Mouse (Mus musculus): ENCODE results near the gene Prkch.
A peak's percentile ranks its signal among the peaks of the same experiment; 100 is the strongest.

The Prkch gene

DNA sequence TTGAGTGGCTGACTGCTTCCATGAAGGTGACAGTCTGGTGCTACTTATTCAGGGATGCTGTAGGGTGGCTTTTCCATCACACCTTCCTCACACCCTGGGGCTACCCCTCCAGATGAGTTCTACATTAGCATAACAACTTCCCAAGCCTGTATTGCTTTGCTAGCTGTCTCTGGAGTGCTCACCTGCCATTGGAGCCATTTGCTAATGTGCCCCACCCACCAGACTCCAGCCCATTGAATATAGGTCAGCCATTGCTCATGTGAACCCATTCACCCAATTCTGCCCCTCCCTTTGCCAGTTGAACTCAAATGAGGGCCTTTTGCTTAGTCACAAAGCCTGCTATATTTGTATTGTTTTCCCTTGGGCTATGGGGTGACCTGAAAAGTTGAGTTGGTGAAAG, 135.2 kb downstream of the Prkch start:
- DNase-seq, result no peak

DNA sequence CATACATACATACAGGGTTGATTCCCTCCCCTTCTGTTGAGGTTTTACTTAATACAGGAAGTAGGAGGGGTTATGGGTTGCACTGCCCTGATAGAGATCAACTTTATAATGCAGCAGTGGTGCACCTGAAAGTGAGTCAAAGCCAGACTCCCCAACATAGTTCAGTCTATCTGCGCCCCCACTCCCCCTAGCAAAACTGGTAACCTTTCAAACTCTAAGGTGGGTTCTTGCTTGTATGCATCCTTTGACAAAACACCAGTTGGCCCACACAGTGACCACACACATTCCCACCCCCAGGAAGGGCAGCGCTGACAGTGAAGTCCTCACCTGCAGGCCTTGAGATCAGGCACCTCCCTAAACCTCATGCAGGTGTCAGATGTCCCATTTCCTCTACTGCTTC, 135.9 kb downstream of the Prkch start:
- no peak for DNase-seq

DNA sequence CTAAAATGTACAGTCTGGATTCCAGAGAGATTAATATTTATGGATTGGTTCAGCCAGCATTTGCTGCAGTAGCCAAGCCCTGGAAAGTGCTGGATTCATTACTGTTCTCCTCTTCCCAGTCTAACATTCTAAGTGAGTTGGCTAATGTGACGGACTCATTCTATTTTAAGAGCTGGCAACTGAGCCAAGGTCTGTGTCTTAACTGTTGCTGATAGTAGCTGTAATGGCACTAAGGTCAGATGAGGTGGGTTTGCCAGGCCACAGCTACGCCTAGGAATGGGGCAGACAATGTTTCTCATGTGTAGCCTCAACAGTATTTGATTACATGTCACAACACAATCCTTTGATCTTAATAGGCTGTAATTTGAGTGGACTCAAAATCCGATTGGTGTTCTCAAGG, 137.5 kb downstream of the Prkch start:
- no peak for DNase-seq

DNA sequence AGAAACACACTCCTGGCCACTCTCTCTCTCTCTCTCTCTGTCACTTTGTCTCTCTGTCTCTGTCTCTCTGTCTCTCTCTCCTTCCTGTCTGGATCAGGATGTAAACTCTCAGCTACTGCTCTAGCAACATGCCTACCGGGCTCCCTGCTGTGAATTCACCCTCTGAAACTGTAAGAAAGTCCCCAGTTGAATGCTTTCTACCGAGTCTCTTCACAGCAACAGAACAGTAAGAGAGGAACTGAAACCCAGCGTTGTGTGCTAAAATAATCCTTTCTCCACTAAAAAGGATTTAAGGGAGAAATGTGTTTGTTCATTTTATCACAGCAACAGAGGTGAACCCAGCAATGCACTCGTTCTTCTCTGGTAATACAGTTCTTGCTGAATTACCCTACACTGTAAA, 138.5 kb downstream of the Prkch start:
- no peak for DNase-seq

DNA sequence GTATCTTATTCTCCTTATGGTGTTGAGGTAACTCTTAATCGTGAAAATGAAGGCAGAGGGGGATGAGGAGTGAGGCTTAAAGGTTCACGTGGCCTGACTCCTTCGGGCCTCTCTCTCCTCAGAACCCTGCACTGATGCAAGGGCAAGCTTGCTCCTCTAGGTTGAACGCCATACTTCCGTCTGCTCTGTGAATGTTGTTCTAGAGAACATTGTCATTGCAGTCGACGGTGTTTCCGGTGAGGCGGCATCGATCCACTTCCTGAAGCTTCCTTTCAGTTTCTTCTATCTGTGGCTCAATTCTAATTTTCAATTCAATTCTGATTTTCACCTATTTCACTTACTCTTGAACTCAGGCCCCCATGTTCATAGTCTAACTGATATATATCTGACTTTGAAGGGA, 139.3 kb downstream of the Prkch start:
- DNase-seq, result no peak

DNA sequence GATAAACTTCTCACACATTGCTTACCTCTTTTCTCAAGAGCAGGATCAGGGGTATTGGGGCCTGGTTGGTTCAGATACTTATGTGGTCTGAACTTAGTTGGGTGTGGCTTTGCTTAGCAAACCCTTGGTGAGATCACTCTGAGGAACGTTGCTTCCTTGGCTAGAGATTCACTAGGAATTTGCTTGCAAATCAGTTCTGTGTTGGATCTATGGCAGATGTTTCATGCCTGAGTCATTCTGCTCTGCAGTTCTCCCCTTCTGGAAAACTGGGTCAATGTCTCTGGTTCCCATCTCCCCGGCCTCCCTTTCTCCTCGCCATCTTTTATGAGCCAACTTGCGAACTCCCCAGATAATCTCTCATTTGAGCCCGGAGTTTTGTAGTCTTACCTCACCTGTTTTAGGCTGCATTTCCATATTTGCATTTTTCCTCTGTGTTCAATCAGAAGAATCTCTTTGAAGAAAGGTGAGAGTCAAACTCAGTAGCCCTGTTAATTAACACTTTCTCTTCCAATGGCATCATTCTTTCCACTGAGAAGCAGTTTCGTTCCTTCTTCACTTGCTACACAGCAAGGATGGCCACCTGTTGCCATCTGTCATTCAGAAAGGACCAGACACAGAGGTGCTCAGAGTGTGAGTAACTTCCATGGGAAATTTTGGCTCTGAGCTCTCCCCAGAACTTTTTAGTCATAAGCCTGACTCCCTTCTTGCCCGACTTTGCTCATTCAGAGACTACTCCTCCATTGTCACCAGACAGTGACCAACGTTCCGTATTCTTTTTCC, 141.4 kb downstream of the Prkch start:
- DNase-seq, result no peak

DNA sequence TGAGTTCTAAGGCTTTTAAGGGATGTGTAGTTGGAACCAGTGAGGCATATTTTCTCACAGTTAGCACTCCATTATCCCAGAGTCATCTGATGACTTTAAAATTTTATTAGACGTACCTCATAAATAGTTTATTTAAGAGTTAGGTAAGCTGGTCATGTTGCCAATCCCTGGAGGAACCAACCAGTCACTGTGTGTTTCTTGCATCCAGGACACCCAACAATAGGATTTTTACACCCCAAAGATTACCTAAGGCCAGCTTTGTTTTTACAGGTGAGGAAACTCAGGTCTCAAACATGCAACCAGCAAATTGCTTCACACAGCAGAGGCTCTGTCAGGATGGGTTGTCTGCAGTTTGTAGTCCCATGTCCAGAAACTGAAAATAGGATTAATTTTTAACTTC, 142.4 kb downstream of the Prkch start:
- no peak for DNase-seq

DNA sequence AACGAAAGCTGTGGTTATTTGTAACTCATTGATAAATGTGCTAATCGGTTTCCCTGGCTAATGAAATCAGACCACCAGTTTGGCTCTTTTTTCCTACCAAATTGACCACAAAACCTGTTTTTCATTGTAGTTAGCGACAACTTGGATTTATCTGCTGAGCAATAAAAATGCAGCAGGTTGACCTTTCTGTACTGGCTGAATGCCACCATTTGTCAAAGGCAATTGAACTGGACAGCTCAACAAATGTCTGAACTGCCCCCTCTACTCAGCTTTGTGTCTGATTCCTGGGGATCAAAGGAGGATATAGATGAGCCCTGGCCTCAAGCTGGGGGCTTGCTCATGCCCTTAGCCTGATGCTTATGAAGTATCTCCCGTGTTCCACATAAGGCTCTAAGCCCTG, 146.0 kb downstream of the Prkch start:
- DNase-seq, result peak; percentile 43 to 47

DNA sequence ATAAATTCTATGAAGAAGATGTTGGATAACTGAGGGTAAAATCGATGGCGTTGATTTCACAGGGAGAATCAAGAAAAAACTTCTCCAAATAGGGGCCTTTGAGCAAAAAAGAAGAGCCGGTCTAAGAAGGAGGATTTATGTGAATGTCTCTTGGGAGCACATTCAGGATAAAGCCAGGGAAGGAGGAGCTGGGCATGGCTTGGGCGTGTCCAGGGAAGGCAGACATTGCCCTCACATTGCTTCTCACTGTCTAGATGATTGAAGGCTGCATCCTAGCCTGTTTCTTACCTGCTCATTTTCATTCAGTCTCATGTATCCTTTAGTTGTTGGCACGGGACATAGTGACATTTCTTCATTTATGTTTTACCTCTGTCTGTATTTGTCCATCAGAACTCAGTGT, 146.5 kb downstream of the Prkch start:
- no peak for DNase-seq

DNA sequence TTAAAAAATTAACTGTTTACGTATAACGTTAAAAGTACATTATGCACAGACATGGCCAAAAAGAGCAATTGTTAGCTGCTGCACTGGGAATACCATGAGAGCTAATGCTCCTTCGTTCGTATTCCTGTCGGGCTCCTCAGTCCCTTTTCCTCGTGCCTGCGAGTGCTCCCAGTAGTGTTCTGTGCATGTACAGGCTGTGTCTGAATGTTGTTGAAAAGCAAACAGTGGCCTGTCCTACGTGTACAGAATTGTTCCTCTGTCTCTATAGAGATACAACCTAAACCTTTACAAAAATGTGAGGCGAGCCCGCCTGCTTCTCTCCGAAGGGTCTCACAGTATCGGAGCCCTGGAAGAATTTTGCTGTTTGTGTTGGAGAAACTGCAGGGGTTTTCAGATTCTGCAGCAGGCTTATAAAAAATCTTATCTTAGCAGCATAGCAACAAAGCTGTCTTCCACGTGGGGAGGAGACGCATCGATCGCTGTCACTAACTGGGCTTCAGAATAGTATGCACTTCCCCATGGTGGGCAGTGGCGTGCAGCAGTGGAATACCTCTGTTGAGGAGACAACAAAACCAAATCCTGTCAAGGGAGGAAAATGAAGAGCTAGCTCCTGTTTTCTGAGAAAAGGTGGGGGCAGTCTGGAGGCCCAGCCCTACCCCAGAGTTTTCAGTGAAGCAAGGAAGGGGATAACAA, 147.4 kb downstream of the Prkch start:
- DNase-seq, result no peak

DNA sequence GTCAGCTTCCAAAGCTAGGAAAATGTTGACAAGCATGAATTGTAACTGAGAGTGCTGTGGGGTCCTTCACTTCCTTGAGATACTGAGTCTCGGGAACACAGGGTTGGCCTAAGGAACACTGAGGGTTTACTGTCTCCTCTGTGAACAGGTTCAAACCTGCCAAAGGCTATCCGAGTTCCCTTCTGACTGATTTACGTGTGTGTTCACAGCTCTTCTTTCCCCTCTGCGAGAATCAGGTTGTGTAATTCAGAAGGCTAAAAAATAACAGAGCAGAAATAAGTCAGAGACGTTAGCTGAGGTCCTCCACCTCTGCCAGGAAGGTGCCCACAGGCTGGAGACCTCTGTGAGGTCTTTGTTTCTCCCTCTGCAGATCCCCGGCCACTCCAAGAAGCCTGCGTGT, 148.3 kb downstream of the Prkch start:
- no peak for DNase-seq

DNA sequence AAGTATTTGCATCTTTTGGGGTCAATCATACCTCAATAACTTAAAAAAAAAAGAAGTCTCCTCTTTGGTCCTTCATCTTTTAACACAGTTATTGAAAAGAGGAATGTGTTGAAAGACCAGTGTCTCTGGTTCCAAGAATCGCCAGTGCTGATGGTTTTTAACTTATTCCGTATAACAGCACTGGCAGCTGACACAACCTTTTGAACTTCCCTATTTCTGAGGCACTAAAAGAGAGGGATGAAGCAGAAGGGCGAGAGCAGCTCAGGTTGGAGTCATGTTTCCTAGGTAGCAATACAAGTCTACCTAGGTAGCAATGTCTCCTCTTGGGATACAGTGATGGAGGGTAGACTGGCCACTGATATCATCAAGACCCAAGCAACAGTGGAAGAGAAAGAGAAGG, 152.3 kb downstream of the Prkch start:
- no peak for DNase-seq

DNA sequence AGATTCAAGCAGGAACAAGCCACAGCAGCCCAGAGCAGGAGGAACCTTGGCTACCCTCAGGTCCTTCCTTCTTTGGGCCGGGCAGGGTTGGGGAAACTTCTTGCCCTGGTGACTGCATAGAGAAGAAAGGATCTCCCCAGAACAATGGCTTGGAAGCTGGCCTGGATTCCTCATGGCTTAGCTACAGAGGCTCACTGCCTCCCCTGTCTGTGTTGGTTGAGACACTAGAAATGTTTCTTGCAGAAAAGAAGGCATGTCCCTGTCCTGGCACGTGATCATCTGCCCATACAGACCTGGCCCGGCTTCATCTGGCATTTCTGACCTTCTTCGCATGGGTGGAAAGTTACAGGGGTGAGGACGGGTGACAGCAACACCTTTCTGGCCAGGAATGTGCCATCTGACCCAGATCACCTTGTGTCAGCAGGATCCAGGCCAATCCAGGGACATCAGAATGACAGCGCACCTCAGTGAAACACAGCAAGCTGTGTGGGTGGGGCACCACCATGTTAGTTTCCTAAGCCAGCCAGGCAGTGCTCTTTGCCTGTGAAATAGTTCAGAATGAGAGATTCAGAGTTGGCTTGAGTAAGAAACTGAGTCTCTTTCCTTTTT, 155.1 kb downstream of the Prkch start:
- peak in 1 of 2 experiments; percentile 9 for DNase-seq

DNA sequence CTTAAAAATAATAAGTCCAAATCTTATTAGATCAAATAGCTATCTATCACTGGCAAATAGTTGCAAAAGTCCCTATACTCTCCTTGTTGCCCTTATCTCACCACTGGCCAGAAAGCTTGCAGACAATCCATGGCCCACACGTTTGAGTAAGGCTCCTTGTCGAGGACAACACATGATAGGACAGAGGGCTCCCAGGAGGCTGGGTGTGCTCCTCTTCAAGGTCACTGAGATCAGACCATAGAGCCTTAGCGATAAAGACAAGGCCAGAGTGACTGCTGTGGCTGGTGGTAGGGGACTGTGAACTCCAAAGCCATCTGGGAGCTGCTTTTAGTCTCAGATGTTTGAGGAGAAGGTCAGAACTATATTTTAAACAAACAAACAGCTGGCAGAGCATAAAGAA, 158.0 kb downstream of the Prkch start:
- no peak for DNase-seq

DNA sequence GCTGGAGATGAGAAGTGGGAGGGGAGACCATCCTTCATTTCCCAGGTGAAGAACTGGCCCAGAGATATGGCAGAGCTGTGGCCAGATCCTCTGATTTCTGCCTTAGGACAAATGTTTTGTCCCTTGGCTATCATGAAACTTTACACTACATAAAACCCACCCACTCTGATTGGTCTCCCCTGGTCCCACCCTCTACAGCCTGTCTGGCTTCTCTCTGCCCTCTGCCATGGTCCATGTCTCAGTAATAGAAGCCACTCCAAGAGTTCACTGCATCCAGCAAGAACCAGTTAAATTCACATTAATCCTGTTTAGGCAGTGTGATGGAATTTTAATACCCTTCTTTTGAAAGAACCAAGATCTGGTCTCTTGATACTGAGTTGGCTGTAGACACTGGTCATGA, 158.5 kb downstream of the Prkch start:
- no peak for DNase-seq

DNA sequence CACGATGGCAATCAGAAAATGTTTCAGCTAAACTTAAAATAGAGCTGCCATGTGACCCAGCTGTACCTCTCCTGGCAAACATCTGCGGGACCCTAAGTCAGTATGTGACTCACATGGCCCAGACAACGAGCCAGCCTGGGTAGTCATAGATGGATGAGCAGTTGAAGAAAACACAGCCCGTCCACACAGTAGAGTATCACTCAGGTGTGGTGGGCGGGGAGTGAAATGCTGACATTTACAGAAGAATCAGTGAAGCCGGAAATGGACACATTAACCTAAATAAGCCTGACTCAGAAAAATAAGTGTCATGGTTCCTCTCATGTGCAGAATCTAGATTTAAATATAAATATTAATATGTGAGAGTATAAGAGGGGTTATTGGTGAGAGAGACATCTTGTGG, 161.5 kb downstream of the Prkch start:
- DNase-seq, result no peak

DNA sequence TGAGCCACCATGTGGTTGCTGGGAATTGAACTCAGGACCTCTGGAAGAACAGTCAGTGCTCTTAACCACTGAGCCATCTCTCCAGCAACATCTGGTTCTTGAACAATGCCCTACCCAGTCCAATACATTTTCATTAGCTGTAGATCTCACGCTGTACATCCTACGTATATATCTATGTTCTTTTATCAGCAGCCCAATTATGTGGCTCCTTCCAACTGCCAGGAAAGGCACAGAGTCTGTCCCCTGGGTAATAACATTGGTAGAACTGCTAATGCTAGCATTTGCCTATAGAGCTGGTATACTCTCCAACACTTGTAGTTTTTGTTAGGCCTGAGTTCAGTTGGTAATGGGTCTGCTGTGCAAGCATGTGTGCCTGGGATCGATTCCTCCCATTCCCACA, 163.8 kb downstream of the Prkch start:
- no peak for DNase-seq

DNA sequence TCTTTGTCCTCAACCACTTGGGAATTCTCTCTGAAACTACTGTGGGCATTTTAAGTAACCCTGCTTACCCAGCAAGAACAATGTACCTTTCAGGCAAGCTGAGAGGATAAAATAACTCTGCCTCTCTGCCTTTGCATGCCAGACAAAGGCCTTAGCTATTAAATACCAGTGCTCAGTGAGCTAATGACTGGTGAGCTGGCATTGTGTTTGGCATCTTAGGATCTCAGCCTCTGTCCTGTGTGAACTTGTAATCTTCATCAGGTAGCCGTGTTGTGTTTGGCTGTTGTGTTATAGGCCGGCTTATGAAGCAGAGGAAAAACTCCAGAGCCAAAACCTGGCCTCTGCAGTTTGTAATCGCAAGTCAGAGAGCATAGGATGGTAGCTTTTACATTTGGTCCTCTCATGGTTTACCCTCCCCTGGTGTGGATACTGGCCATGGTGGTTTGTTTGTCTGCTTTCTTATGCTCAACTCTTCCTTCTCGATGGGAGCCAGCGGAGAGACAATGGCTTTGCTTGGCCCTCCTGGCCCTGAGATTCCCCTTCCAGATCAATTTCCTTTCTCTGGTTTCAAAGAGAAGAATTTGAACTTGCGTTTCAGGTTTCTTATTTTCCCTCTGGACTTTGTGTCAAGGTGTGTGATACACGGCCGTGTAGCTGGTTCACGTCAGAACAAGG, 170.0 kb downstream of the Prkch start:
- no peak for DNase-seq

DNA sequence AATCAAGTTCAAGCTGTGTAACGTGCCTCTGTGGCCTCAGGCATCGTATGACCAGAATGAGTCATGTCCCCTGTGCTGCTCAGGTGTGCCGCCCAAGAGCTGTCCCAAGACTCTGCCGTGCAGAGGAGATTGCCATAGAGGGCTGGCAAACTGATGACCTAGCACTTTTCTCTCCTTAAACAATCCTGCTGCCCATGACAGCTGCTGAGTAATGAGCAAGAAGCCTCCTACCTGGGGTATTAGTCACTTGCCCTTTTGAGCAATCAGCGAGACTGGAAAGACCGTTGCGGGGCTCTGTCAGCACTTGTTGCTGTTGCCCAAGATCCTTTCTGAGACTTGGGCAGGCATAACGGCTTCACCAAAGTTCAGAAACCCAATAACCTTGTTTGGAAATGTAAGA, 171.1 kb downstream of the Prkch start:
- no peak for DNase-seq

DNA sequence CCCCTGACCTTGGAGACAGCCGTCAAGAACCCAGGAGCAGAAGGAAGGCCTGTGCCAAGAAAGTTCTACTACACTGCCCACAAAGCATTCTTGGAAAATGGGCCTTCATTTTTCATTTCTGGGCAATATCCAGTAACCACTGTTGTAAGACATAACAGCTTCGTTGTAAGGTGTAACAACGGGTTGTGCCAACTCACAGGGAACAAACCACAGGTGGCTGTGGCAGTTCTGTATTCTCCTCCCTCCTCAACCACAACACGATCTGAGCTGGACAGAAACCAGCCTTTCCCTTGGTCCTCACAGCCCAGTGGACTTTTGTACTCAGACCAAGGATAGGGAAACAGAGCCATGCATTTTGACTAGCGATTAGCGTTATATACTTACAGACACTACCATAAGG, 171.9 kb downstream of the Prkch start:
- no peak for DNase-seq

DNA sequence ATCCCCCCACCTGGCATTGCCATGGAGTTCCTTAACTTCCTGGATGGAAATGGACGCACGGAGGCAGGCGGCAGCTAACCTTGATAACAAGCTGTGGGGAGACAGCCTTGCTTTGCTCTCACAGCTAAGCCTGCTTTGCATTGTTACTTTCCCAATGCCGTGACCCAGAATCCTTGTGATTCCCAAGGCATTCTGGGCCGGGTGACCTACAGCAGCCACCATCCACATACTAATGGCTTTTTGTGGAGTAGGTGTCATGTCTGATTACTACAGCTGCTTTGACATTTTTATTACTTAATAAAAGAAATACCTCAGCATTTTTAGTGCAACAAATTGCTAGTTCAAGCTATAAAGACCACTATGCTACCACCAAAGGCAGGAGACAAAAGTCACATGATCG, 177.4 kb downstream of the Prkch start:
- no peak for DNase-seq

DNA sequence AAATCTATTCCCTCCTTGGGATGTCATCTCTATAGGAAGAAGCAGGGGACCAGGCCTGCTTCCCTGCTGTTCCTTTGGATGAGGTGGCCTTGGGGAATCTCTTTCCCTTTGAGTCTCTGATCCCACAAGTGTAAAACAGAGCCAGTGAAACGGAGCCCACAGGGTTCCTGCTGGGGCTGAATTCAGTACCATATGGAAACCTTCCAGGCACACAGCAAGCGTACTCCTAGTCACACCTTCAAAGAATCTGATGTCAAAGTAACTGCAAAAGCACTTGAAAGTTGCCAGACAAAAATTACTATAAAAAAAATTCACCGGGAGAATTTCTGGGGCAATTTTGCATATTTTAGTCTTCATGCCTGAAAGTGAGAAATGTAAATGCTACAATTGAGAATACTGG, 178.2 kb downstream of the Prkch start:
- peak in 1 of 2 experiments; percentile 30 for DNase-seq

DNA sequence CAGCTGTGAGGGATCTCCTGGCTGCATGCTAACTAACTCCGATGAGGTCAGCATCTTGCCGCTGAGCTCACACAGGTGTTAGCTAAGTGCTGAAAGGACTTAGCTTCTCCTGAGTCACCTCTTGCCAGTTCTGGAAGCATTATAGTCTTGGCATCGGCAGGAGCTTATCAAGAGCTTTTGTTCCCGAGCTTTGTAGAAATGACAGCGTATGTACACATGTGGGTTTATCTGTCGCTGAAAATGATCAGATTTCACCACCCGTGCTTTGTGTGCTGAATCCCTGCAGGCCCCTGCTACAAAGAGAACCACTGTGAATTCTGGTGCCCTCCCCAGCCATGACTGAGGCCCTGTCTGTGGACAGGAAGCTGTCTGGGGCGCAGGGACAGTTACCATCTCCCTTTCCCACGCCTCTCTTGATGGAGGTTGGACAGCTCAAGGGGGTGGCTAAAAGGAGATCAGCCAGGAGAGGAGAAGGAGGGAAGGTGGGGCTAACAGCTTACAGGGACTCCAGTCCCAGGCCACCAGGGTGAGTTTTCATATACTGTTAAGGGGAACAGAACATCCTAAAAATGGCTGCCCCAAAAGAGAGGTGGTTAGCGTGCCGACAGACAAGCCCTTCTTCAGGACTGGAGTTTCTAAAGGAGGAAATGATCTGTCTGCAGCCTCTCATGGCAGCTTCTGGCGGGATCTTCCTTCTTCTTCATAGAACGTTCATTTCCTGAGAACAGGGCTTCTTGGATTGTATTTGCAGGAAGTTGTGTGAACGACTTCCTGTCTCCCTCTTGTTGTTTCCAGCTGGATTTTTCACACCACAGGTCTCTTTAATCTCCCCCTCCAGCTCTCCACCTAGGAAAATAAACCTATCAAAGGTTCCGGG, 180.3 kb downstream of the Prkch start:
- no peak for DNase-seq

All from cerebellum, postnatal 14 days (tissue).